Mouse (Mus musculus) midbrain, embryonic 15.5 days (tissue): Measurements from ENCODE around the gene Kiss1r. TPM values are rescaled to one million over a fixed set of nuclear protein-coding genes. Genes with fewer than 3 reads are reported as not detected.
"Not testable (repeated sequence)": the region's sequence is repeated elsewhere in the genome, so short reads cannot be mapped to it uniquely, and the experiment has no call there.

Experiments used
- ATAC-seq: fragments of 200-750 bp; cut with Nextera tagmentation; replicated peaks from 2 replicates; pipeline ENCODE4 v1.8.0; 2017; ENCODE audit warnings: moderate TSS enrichment
- H3K27ac ChIP-seq: fragments of 300-500 bp; sonication (generic); 2 replicates; pipeline ENCODE4 v1.5.1; 2015; ENCODE audit warnings: mild to moderate bottlenecking, inconsistent platforms
- H3K27me3 ChIP-seq: fragments of 300-500 bp; sonication (generic); replicated peaks from 2 replicates; pipeline ENCODE4 v1.6.1; 2015; ENCODE audit warnings: inconsistent platforms
- H3K36me3 ChIP-seq: fragments of 300-500 bp; sonication (generic); replicated peaks from 2 replicates; pipeline ENCODE4 v1.6.1; 2015; ENCODE audit warnings: inconsistent platforms
- H3K4me1 ChIP-seq: fragments of 300-500 bp; sonication (generic); 2 replicates; pipeline ENCODE4 v1.6.1; 2015; ENCODE audit warnings: inconsistent platforms
- H3K4me2 ChIP-seq: fragments of 300-500 bp; sonication (generic); 2 replicates; pipeline ENCODE4 v1.6.1; 2015; ENCODE audit warnings: inconsistent platforms, mild to moderate bottlenecking, moderate library complexity
- H3K4me3 ChIP-seq: fragments of 300-500 bp; sonication (generic); 2 replicates; pipeline ENCODE4 v1.5.1; 2015; ENCODE audit warnings: mild to moderate bottlenecking, inconsistent platforms
- H3K9ac ChIP-seq: fragments of 300-500 bp; sonication (generic); 2 replicates; pipeline ENCODE4 v1.6.1; 2015; ENCODE audit warnings: mild to moderate bottlenecking, inconsistent platforms
- H3K9me3 ChIP-seq: fragments of 300-500 bp; sonication (generic); 2 replicates; pipeline ENCODE4 v1.6.1; 2016; ENCODE audit warnings: inconsistent platforms
- WGBS: fragments of 180-500 bp; shearing (Covaris S2); methylation state at CpG from one replicate; pipeline ENCODE4 v1.1.7; 2015; ENCODE audit warnings: mixed read lengths; 5-methylcytosine and 5-hydroxymethylcytosine counted together
- polyA plus RNA-seq: library from polyadenylated mRNA; unstranded; fragments of >200 nt; fragmentation: Nextera tagmentation; extraction: Ambion mirVana; gene quantifications from 2 replicates; pipeline ENCODE4 v1.2.1, GENCODE M21; 2015

Gene Kiss1r
- polyA plus RNA-seq, 1 experiment from 2014 or later = 3.1 TPM

DNA sequence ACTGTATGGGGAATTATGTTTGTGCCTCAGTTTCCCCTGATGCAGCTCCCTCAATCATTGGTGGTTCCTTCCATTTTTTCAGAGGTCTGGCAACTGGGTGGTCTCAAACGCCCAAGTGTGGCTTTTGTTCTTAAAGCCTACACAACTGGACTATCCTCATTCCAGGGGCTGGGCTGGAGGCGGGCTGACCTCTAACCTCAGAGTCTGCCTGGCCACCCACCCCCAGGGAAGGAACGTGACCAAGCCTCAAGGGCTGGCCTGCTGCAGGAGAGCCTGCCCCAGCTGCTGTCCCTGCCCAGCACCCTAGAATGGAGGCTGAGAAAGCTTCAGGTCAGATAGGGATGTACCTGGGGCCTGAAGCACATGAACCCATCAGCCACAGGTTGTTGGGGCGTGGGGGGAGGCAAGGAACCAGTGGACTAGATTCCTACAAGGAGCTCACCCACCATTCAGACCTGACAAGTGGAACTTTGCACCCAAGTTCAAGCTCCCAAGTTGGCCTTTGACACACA is 39.9 kb downstream of the Kiss1r start:
- Histone ChIP-seq H3K9me3 (no peaks in the 10 kb centered on the region), H3K27me3 (no peaks in the 10 kb centered on the region), H3K9ac (no peak overlapping the region), H3K27ac (no peak overlapping the region), H3K4me1 (peaks cover 9% of the 10 kb centered on the region), H3K36me3 (peaks cover 9% of the 10 kb centered on the region; the same call in 1 of the 2 replicates), H3K4me2 (no peak overlapping the region), H3K4me3 (no peak overlapping the region)
- WGBS = 20% methylated on average over 4 of the region's 4 CpGs
- no peak for ATAC-seq

DNA sequence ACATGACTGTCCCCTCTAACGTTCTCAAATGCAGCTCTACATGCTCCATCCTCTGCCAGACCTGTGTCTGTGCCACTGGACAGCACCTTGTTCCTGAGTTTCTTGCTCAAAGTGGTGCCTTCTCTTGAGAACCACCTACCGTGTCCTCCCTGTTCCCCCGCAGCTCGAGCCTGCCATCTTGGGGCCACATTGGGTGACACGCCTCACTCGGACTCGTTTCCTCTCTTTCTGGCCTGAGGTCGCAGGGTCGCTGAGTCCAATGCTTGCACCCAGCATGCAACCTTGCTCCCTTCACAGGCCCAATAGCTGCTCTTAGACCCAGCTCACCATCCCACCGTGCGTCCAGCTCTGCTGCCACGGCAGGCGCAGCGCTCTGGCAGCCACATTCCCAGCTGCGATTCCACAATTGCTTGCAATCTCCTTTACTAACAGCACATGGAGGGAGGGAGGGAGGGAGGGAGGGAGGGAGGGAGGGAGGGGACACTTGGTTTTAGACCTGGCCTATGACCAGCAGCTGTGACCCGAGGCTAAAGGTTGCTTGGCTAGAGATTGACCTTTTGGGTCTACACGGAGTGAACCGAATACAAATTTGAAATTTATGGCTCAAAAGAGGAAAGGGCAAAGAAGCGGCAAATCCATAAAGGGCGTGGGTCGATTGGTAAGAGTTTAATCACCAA is 41.5 kb downstream of the Kiss1r start:
- Histone ChIP-seq H3K4me1 (peaks cover 9% of the 10 kb centered on the region), H3K4me3 (no peak overlapping the region), H3K27me3 (no peaks in the 10 kb centered on the region), H3K9me3 (no peaks in the 10 kb centered on the region), H3K27ac (no peak overlapping the region), H3K4me2 (peak overlapping the region; percentile 8; the same call in 1 of the 2 replicates), H3K36me3 (peaks cover 9% of the 10 kb centered on the region; the same call in 1 of the 2 replicates), H3K9ac (no peak overlapping the region)
- 13% methylated on average over 21 of the region's 21 CpGs for WGBS
- no peak for ATAC-seq

DNA sequence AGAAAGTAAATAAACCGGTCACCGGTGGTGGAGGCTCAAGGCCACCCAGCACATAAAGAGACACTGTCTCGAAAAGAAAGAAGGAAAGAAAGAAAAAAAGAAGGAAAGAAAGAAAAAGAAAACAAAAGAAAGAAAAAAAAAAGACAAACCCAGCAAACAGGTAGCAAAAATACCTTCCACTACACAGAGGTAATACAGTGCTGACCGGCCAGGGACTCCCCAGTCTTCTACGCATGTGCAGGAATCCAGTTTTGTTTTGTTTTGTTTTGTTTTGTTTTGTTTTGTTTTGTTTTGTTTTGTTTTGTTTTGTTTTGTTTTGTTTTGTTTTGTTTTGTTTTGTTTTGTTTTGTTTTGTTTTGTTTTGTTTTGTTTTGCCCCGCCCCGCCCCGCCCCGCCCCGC is 42.6 kb downstream of the Kiss1r start:
- H3K4me1 ChIP-seq, H3K27me3 ChIP-seq, H3K9ac ChIP-seq, H3K9me3 ChIP-seq, ATAC-seq, H3K27ac ChIP-seq: not testable (repeated sequence)
- 35% methylated on average over 10 of the region's 10 CpGs for WGBS
- Histone ChIP-seq H3K4me3 (peak overlapping the region; percentile 58), H3K36me3 (peaks cover 11% of the 10 kb centered on the region; the same call in 1 of the 2 replicates), H3K4me2 (peak overlapping the region; percentile 75)

DNA sequence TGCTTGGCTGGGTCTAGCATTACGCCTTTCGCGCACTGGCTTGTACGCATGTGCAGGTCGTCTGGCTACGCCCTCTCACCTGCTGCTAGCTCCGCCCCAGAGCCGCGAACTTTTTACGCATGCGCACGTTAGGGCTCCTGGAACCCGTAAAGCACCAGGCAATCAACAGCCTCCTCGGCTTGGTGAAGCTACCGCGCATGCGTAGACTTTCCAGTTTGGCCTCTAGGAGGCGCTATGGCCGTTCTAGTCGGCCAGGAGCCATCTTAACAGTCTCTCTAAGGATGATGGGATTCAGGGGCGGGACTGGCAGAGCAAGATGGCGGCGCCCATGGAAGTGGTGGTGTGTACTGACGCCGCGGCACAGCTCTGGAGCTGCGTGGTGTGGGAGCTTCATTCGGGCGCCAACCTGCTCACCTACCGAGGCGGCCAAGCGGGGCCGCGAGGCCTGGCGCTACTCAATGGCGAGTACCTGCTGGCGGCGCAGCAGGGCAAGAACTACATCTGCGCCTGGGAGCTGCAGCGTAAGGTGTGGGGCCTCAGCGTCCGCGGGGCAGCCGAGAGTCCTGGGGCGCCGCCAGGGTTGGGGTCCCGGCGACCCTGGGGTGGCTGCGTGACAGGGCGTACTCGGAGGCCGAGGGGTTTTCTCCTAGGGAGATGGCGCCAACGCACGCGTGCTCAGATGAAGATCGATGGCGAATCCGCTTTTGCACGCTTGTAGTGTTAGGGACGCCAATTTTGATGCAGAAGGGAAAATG is 43.3 kb downstream of the Kiss1r start, which contains the start of gene Wdr18:
Gene Wdr18, plus strand, starts transcription at position 306 of the 755 bp plus-strand sequence.
- H3K9me3 ChIP-seq = no peaks in the 10 kb centered on the region
- no peaks in the 10 kb centered on the region for H3K27me3 ChIP-seq
- peak within 1 kb of the TSS; percentile 69 for H3K27ac ChIP-seq
- peak within 1 kb of the TSS; percentile 75 for H3K4me2 ChIP-seq
- H3K4me3 ChIP-seq = peak within 1 kb of the TSS; percentile 58
- peak; percentile 98 for ATAC-seq
- under 1% methylated on average over 61 of the region's 61 CpGs for WGBS
- peaks cover 16% of the 10 kb centered on the region; the same call in 1 of the 2 replicates for H3K36me3 ChIP-seq
- H3K9ac ChIP-seq = peak within 1 kb of the TSS; percentile 56
- H3K4me1 ChIP-seq = peaks cover 9% of the 10 kb centered on the region

DNA sequence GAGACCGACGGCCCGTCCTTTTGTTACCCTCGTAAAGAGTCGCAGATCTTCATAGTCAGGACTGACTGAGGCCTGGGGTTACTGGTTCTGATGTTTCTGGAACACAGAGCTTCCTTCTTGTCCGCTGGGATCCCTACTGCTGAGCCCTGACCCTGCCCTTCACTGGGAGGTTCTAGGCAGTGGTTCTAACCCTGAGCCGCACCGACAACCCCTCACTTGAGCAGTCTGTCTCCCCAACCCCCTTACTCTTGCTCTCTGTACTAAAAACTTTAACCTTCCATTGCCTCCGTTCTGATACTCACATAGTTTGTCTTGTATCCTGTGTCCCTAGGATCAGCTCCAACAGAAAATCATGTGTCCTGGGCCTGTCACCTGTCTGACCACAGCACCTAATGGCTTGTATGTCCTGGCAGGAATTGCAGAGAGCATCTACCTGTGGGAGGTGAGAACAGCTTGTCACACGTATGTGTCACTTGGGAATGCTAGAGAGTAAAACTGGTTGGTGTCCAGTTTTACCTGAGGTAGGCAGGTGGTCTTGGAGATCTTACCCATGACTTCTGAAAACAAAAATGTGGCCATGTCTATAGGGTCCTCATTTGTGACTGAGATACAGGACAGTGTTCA is 44.0 kb downstream of the Kiss1r start:
- peak overlapping the region; percentile 58 for H3K4me3 ChIP-seq
- H3K4me1 ChIP-seq = peaks cover 9% of the 10 kb centered on the region
- WGBS = 16% methylated on average over 10 of the region's 10 CpGs
- 0 out of 2 replicates have a peak overlapping the region, but pooled peaks have one; percentile 69 for H3K27ac ChIP-seq
- peak; percentile 7; the same call in 1 of the 2 replicates for ATAC-seq
- H3K9ac ChIP-seq = peak overlapping the region; percentile 56
- no peaks in the 10 kb centered on the region for H3K9me3 ChIP-seq
- H3K4me2 ChIP-seq = peak overlapping the region; percentile 75
- H3K27me3 ChIP-seq = no peaks in the 10 kb centered on the region
- peaks cover 16% of the 10 kb centered on the region; the same call in 1 of the 2 replicates for H3K36me3 ChIP-seq

DNA sequence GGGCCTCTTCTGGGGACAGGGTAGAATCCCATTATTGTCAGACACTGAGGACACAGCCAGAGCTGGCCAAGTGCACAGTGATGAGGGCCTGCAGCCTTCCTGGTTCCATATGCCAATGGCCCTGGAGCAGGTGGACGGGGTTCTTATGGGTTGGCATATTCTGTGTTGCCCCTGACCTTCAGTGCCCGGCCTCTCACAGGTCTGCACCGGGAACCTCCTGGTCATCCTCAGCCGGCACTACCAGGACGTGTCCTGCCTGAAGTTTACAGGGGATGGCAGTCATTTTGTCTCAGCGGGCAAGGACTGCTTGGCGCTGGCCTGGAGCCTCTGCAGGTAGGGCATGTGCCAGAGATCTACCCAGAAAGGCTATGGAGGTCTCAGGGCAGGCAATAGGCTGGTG is 48.0 kb downstream of the Kiss1r start:
- Histone ChIP-seq H3K9me3 (no peaks in the 10 kb centered on the region), H3K4me2 (no peak overlapping the region), H3K27ac (no peak overlapping the region), H3K4me1 (peaks cover 9% of the 10 kb centered on the region), H3K36me3 (peaks cover 26% of the 10 kb centered on the region; the same call in 1 of the 2 replicates), H3K27me3 (peaks cover 7% of the 10 kb centered on the region; the same call in 1 of the 2 replicates), H3K4me3 (no peak overlapping the region), H3K9ac (no peak overlapping the region)
- ATAC-seq = no peak
- WGBS = 95% methylated on average over 7 of the region's 7 CpGs

DNA sequence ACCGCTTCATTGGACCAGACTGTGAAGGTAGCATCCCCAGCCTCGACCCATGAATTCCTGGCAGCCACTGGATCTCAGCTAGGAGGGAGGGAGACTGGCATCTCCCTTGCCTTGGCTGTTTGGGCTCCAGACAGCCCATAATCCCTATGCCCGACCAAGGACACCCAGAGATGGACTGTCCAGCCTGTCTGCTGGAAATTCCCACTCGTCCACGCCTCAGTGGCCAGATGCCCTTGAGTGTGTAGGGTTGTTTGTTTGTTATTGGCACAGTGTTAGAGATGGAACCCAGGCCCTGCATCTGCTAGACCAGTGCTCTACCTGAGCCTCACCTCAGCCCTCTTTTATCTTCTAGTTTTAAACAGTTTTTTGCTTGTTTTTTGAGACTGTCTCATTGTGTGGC is 48.6 kb downstream of the Kiss1r start:
- Histone ChIP-seq H3K4me1 (peaks cover 9% of the 10 kb centered on the region), H3K9me3 (no peaks in the 10 kb centered on the region), H3K27ac (no peak overlapping the region), H3K27me3 (peaks cover 8% of the 10 kb centered on the region; the same call in 1 of the 2 replicates), H3K4me2 (no peak overlapping the region), H3K4me3 (no peak overlapping the region), H3K9ac (no peak overlapping the region), H3K36me3 (peaks cover 26% of the 10 kb centered on the region; the same call in 1 of the 2 replicates)
- no peak for ATAC-seq
- 92% methylated on average over 5 of the region's 5 CpGs for WGBS

DNA sequence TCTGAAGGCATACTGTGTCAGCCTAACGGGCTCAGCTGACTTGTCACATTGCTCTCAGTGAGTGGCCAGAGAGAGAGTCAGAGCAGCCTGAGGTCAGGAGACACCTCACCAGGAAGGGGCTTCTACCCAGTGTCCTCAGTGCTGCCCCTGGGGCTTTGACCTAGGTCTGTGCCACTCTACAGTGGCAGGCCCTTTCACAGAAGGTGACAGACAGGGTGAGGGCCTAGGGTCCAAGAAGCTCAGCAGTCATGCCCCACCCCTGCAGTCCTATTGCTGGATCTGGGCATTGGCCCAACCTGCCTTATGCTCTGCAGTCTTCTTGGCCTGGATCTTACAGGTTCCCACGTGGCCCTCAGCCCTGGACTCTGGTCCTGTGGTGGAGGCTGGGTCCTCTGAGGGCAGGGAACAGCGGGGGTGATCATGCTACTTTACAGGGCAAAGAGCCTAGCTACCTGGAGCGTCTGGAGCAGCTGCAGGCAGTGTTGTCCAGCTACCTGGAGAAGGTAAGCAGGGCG is 50.2 kb downstream of the Kiss1r start:
- ATAC-seq = no peak
- H3K27ac ChIP-seq = no peak overlapping the region
- H3K9ac ChIP-seq = no peak overlapping the region
- 90% methylated on average over 5 of the region's 5 CpGs for WGBS
- H3K9me3 ChIP-seq = no peaks in the 10 kb centered on the region
- peaks cover 26% of the 10 kb centered on the region; the same call in 1 of the 2 replicates for H3K36me3 ChIP-seq
- peaks cover 23% of the 10 kb centered on the region for H3K27me3 ChIP-seq
- H3K4me3 ChIP-seq = no peak overlapping the region
- H3K4me1 ChIP-seq = peaks cover 8% of the 10 kb centered on the region
- no peak overlapping the region for H3K4me2 ChIP-seq

DNA sequence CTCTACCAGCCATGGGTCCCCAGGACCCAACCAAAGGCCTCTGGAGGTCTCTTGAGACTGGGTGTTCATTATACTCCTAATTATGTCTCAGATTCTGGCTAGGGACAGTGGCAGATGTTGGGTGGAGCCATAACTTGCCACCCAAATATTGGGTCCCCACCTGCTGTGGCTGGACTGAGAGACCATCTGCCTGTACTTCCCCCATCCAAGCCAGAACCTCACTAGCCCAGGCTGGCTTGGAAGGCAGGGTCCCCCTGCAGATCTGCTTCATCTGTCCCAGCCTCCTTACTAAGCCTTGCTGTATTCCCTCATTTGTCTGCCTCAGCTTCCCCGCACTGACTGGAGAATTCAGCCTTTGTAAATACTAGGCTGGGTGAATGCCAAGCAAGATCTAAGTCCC is 51.4 kb downstream of the Kiss1r start:
- Histone ChIP-seq H3K36me3 (peaks cover 17% of the 10 kb centered on the region; the same call in 1 of the 2 replicates), H3K4me1 (peaks cover 8% of the 10 kb centered on the region), H3K27me3 (peaks cover 35% of the 10 kb centered on the region), H3K4me3 (no peak overlapping the region), H3K9me3 (no peaks in the 10 kb centered on the region), H3K4me2 (no peak overlapping the region), H3K27ac (no peak overlapping the region), H3K9ac (no peak overlapping the region)
- 80% methylated on average over 1 of the region's 1 CpGs for WGBS
- ATAC-seq = no peak

DNA sequence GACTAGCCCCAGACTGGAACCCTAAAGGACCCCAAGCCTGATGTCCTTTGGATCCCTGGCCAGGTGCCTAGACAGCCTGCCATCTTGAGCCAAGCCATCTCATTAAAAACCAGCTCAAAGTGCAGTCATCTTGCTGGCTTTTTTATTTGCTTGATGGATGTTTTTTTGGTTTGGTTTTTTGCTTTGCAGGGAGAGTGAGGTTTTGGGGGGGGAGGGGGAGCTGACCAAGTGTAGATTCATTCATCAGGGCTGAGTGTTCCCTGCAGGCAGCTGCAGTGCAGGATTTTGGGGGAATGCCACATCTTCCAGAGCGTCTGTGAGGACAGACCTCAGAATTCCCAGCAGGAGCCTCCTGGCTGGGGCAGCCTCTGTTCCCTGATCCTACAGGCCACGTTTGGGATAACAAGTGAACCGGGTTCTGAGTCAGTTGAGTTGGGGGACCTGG is 52.4 kb downstream of the Kiss1r start:
- Histone ChIP-seq H3K4me1 (peaks cover 8% of the 10 kb centered on the region), H3K27me3 (peaks cover 35% of the 10 kb centered on the region)
- 11% methylated on average over 3 of the region's 3 CpGs for WGBS

DNA sequence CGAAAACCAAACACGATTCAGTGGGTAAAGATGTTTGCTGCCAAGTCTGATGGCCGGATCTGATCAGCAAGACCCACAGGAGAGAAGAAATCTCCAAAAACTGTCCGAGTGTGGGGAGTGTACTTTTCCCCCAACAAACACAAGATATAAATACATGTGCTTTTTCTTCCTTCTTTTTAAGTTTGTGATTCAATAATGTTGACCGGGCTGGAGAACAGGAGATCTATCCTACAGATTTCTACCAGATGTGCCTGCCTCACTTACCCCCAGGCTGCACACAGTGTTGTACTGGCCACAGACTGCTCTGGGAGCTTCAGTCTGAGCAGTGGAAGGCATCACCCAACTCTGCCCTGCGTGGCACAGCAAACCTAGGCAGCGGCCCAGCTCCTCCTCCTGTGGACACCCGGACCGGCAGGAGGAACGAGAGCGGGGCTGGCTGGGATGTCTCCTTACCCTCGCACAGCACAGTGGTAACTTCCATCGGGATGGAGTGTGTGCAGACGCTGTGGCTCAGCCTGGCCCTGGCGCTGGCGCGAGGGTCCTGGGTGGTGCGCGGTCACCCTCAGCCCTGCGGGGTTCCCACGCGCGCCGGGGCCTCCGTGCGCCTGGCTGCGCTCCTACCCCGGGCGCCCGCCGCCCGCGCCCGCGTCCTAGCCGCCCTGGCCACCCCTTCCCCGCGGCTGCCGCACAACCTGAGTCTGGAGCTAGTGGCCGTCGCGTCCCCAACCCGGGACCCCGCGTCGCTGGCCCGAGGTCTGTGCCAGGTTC is 53.8 kb downstream of the Kiss1r start, which contains the start of gene Grin3b:
Gene Grin3b, plus strand, starts transcription at position 301 of the 768 bp plus-strand sequence.
- no peak within 1 kb of the TSS for H3K27ac ChIP-seq
- peaks cover 15% of the 10 kb centered on the region for H3K36me3 ChIP-seq
- peak within 1 kb of the TSS; percentile 4; the same call in 1 of the 2 replicates for H3K9ac ChIP-seq
- H3K4me3 ChIP-seq = peak within 1 kb of the TSS; percentile 30
- peak within 1 kb of the TSS; percentile 51 for H3K4me2 ChIP-seq
- no peaks in the 10 kb centered on the region for H3K9me3 ChIP-seq
- 8% methylated on average over 47 of the region's 47 CpGs for WGBS
- no peak for ATAC-seq
- peaks cover 8% of the 10 kb centered on the region for H3K4me1 ChIP-seq
- peaks cover 35% of the 10 kb centered on the region for H3K27me3 ChIP-seq

More for the DNA sequence above, 52.4 kb downstream of the Kiss1r start:
- H3K4me2 ChIP-seq = no peak overlapping the region
- H3K4me3 ChIP-seq = no peak overlapping the region
- no peaks in the 10 kb centered on the region for H3K9me3 ChIP-seq
- no peak overlapping the region for H3K9ac ChIP-seq
- ATAC-seq = no peak
- H3K36me3 ChIP-seq = peaks cover 17% of the 10 kb centered on the region; the same call in 1 of the 2 replicates
- H3K27ac ChIP-seq = no peak overlapping the region
